23 mouse cellular contexts compared by ENCODE assay signal in genomic region chr2:158356121-158356520, GRCm38 (mm10). TPM values are rescaled to one million over a fixed set of nuclear protein-coding genes. Genes with fewer than 3 reads are reported as not detected.
DNase-seq lines count a peak whose midpoint lies in the region; ATAC-seq and TF ChIP-seq lines count a peak whose summit lies in the region.
"Had no signal": no experiment of that assay in that cellular context is flagged by ENCODE, and none has a peak within 500 bp of the region (broad histone marks: within the 10 kb centered on the region; RNA-seq: fewer than 3 reads in every experiment).

No protein-coding gene starts in this region.

- no peaks in the 10 kb centered on the region for H3K27me3 ChIP-seq in intestine, postnatal 0 days (replicated peaks; ENCODE audit: control insufficient read depth, insufficient read depth, low read length)
- no peaks in the 10 kb centered on the region for H3K27me3 ChIP-seq in intestine, embryonic 15.5 days (replicated peaks)
- H3K27me3 ChIP-seq in midbrain, embryonic 11.5 days (ENCODE audit: control insufficient read depth, insufficient read depth, low read length): no peaks in the 10 kb centered on the region
- no peaks in the 10 kb centered on the region for H3K27me3 ChIP-seq in midbrain, embryonic 13.5 days
- no peaks in the 10 kb centered on the region for H3K27me3 ChIP-seq in ES-Bruce4 (ENCODE audit: control insufficient read depth, insufficient read depth, low read length, poor library complexity, severe bottlenecking)
- H3K27me3 ChIP-seq: CH12.LX, Patski had no signal

- H3K4me1 ChIP-seq in intestine, postnatal 0 days (replicated peaks; ENCODE audit: control insufficient read depth, insufficient read depth, low read length): no peaks in the 10 kb centered on the region
- peaks cover 18% of the 10 kb centered on the region for H3K4me1 ChIP-seq in intestine, embryonic 15.5 days (replicated peaks)
- H3K4me1 ChIP-seq in midbrain, embryonic 11.5 days (ENCODE audit: control insufficient read depth, insufficient read depth, low read length): peaks cover 9% of the 10 kb centered on the region
- H3K4me1 ChIP-seq in midbrain, embryonic 13.5 days (replicated peaks): peaks cover 26% of the 10 kb centered on the region
- no peaks in the 10 kb centered on the region for H3K4me1 ChIP-seq in ES-Bruce4 (ENCODE audit: control insufficient read depth, insufficient read depth, low read length)

- H3K36me3 ChIP-seq in intestine, postnatal 0 days (ENCODE audit: control insufficient read depth, insufficient read depth): peaks cover 45% of the 10 kb centered on the region
- H3K36me3 ChIP-seq in intestine, embryonic 15.5 days: peaks cover 43% of the 10 kb centered on the region
- H3K36me3 ChIP-seq in midbrain, embryonic 11.5 days (ENCODE audit: control insufficient read depth, insufficient read depth, low read length): peaks cover 46% of the 10 kb centered on the region
- H3K36me3 ChIP-seq in midbrain, embryonic 13.5 days: peaks cover 82% of the 10 kb centered on the region
- peaks cover 64% of the 10 kb centered on the region for H3K36me3 ChIP-seq in ES-Bruce4 (ENCODE audit: control insufficient read depth, insufficient read depth, low read length, poor library complexity, severe bottlenecking)

- H3K4me2 ChIP-seq in intestine, postnatal 0 days (replicated peaks; ENCODE audit: low read depth): no peak overlapping the region
- no peak overlapping the region for H3K4me2 ChIP-seq in intestine, embryonic 15.5 days (replicated peaks)
- H3K4me2 ChIP-seq in midbrain, embryonic 11.5 days: no peak overlapping the region
- H3K4me2 ChIP-seq in midbrain, embryonic 13.5 days (replicated peaks): no peak overlapping the region

- no peaks in the 10 kb centered on the region for H3K9me3 ChIP-seq in intestine, postnatal 0 days (ENCODE audit: control insufficient read depth)
- H3K9me3 ChIP-seq in intestine, embryonic 15.5 days: no peaks in the 10 kb centered on the region
- H3K9me3 ChIP-seq in midbrain, embryonic 11.5 days (ENCODE audit: control insufficient read depth, low read length): no peaks in the 10 kb centered on the region
- H3K9me3 ChIP-seq in midbrain, embryonic 13.5 days: no peaks in the 10 kb centered on the region
- H3K9me3 ChIP-seq in ES-Bruce4 (replicated peaks; ENCODE audit: control insufficient read depth, insufficient read depth, low read length, poor library complexity, severe bottlenecking): no peaks in the 10 kb centered on the region
- H3K9me3 ChIP-seq: G1E had no signal

- no peak for TF ChIP-seq POLR2A in ES-Bruce4 (IDR thresholded peaks at IDR 0.05; ENCODE audit: insufficient read depth, low read length)

- WGBS in intestine, postnatal 0 days: 85% methylated on average over 5 of the region's 5 CpGs
- 91% methylated on average over 5 of the region's 5 CpGs for WGBS in intestine, embryonic 15.5 days
- WGBS in midbrain, embryonic 11.5 days: 87% methylated on average over 5 of the region's 5 CpGs
- WGBS in midbrain, embryonic 13.5 days: 95% methylated on average over 5 of the region's 5 CpGs

- no peak overlapping the region for H3K9ac ChIP-seq in intestine, postnatal 0 days (ENCODE audit: low read depth, low read length)
- H3K9ac ChIP-seq in intestine, embryonic 15.5 days: no peak overlapping the region
- H3K9ac ChIP-seq in midbrain, embryonic 11.5 days (ENCODE audit: low read length): no peak overlapping the region
- no peak overlapping the region for H3K9ac ChIP-seq in midbrain, embryonic 13.5 days (replicated peaks)
- H3K9ac ChIP-seq in ES-Bruce4 (ENCODE audit: low read depth, poor library complexity, severe bottlenecking): no peak overlapping the region

- H3K4me3 ChIP-seq in intestine, postnatal 0 days (ENCODE audit: low read depth, low read length): no peak overlapping the region
- H3K4me3 ChIP-seq in intestine, embryonic 15.5 days (replicated peaks): no peak overlapping the region
- no peak overlapping the region for H3K4me3 ChIP-seq in midbrain, embryonic 11.5 days (ENCODE audit: low read depth, low read length)
- H3K4me3 ChIP-seq in midbrain, embryonic 13.5 days (replicated peaks): no peak overlapping the region
- H3K4me3 ChIP-seq in ES-Bruce4 (ENCODE audit: low read depth, low read length): no peak overlapping the region

- DNase-seq in midbrain, embryonic 11.5 days (ENCODE audit: low spot score, missing footprints): peak; percentile 81
- DNase-seq: adrenal gland, adult 2 months; adrenal gland, adult 8-10 months; adrenal gland, postnatal 10 days; adrenal gland, postnatal 14 days; adrenal gland, postnatal 25 days; adrenal gland, postnatal 36 days; B cell, adult 2 months; cerebellum, adult 11 months; cerebellum, adult 11-12 months; cerebellum, adult 18-20 months; cerebellum, adult 2 months had no signal

- 0 out of 2 replicates have a peak overlapping the region, but pooled peaks have one; percentile 11 for H3K27ac ChIP-seq in intestine, postnatal 0 days (ENCODE audit: low read depth, low read length)
- no peak overlapping the region for H3K27ac ChIP-seq in intestine, embryonic 15.5 days
- H3K27ac ChIP-seq in midbrain, embryonic 11.5 days (ENCODE audit: low read depth, low read length): no peak overlapping the region
- H3K27ac ChIP-seq in midbrain, embryonic 13.5 days: no peak overlapping the region
- H3K27ac ChIP-seq in ES-Bruce4 (ENCODE audit: insufficient read depth, low read length): peak overlapping the region; percentile 64

- ATAC-seq in intestine, postnatal 0 days: no peak
- no peak for ATAC-seq in intestine, embryonic 15.5 days
- ATAC-seq in midbrain, embryonic 11.5 days (ENCODE audit: low FRiP score): no peak
- no peak for ATAC-seq in midbrain, embryonic 13.5 days
- ATAC-seq in inflammation-experienced regulatory T-cells, adult 6 months: no peak
- ATAC-seq: activated CD4-positive, CD25-positive, alpha-beta regulatory T cell, adult 4 months; CD4-positive, CD25-positive, alpha-beta regulatory T cell, adult 4 months; Patski had no signal

- TF ChIP-seq CTCF in intestine, postnatal 0 days (IDR thresholded peaks at IDR 0.05; ENCODE audit: low read depth): no peak
- TF ChIP-seq CTCF in ES-Bruce4 (IDR thresholded peaks at IDR 0.05; ENCODE audit: low read depth, low read length): no peak

- TF ChIP-seq EP300 in ES-Bruce4 (IDR thresholded peaks at IDR 0.05; ENCODE audit: insufficient read depth, low read depth, low read length): no peak

RNA-seq across cellular contexts. Expression of gene Snhg11, which starts 19.3 kb away (rescaled TPM):
- polyA plus RNA-seq in intestine, postnatal 0 days (2015; fragmentation: Nextera tagmentation; extraction: Ambion mirVana): 1.9 and 3.0 TPM in 2 replicates
- polyA plus RNA-seq in intestine, embryonic 15.5 days (2015; fragmentation: Nextera tagmentation; extraction: Ambion mirVana): 4.8 and 7.0 TPM in 2 replicates
- polyA plus RNA-seq in midbrain, embryonic 11.5 days (2014; fragmentation: Nextera tagmentation; extraction: Ambion mirVana): 19.8 and 24.1 TPM in 2 replicates
- 241 and 271 TPM in 2 replicates for polyA plus RNA-seq in midbrain, embryonic 13.5 days (2015; fragmentation: Nextera tagmentation; extraction: Ambion mirVana)
- polyA plus RNA-seq in ES-Bruce4 (2011; ENCODE audit: insufficient read depth, insufficient read length, low read depth, missing spikeins): 39.8 and 41.0 TPM in 2 replicates
- under 1 TPM in 2 of 3 experiments, not detected in 1; 0.10 to 0.11 TPM for polyA plus RNA-seq in inflammation-experienced regulatory T-cells, adult 6 months (2017; shearing (Covaris generic))
- polyA plus RNA-seq: C2C12, G1E, Patski had no signal

RNA-seq across cellular contexts. Expression of gene Lbp, which starts 49.8 kb away (rescaled TPM):
- 4.9 and 6.2 TPM in 2 replicates for polyA plus RNA-seq in intestine, postnatal 0 days (2015; fragmentation: Nextera tagmentation; extraction: Ambion mirVana)
- polyA plus RNA-seq in intestine, embryonic 15.5 days (2015; fragmentation: Nextera tagmentation; extraction: Ambion mirVana): 5.4 and 5.5 TPM in 2 replicates
- polyA plus RNA-seq in midbrain, embryonic 11.5 days (2014; fragmentation: Nextera tagmentation; extraction: Ambion mirVana): 2.3 and 2.8 TPM in 2 replicates
- polyA plus RNA-seq in midbrain, embryonic 13.5 days (2015; fragmentation: Nextera tagmentation; extraction: Ambion mirVana): 1.4 and 2.1 TPM in 2 replicates
- polyA plus RNA-seq in ES-Bruce4 (2011; ENCODE audit: insufficient read depth, insufficient read length, low read depth, missing spikeins): 0.43 and 0.46 TPM in 2 replicates
- 1 to 10 TPM in 1 of 3 experiments, not detected in 2; 1.0 TPM for polyA plus RNA-seq in inflammation-experienced regulatory T-cells, adult 6 months (2017; shearing (Covaris generic))
- polyA plus RNA-seq: C2C12, G1E had no signal

RNA-seq across cellular contexts. Expression of gene Ralgapb, which starts 53.5 kb away (rescaled TPM):
- 11.5 and 11.6 TPM in 2 replicates for polyA plus RNA-seq in intestine, postnatal 0 days (2015; fragmentation: Nextera tagmentation; extraction: Ambion mirVana)
- polyA plus RNA-seq in intestine, embryonic 15.5 days (2015; fragmentation: Nextera tagmentation; extraction: Ambion mirVana): 14.3 and 15.0 TPM in 2 replicates
- polyA plus RNA-seq in midbrain, embryonic 11.5 days (2014; fragmentation: Nextera tagmentation; extraction: Ambion mirVana): 20.1 and 22.4 TPM in 2 replicates
- polyA plus RNA-seq in midbrain, embryonic 13.5 days (2015; fragmentation: Nextera tagmentation; extraction: Ambion mirVana): 21.4 and 23.0 TPM in 2 replicates
- 54.6 and 57.7 TPM in 2 replicates for polyA plus RNA-seq in ES-Bruce4 (2011; ENCODE audit: insufficient read depth, insufficient read length, low read depth, missing spikeins)
- polyA plus RNA-seq in inflammation-experienced regulatory T-cells, adult 6 months (2017; shearing (Covaris generic)): 10 to 100 TPM; 13.3 to 18.2 (median 13.8) TPM

Comparison
In these comparisons a context has a peak if more than half of its experiments do, and no peak if none do; other contexts are left out.
1. H3K27ac ChIP-seq: peak in intestine, postnatal 0 days (single experiment) and ES-Bruce4 (single experiment); none in intestine, embryonic 15.5 days (single experiment), midbrain, embryonic 11.5 days (single experiment) and midbrain, embryonic 13.5 days (single experiment).